Mouse (Mus musculus) kidney, adult 2 months (tissue): ENCODE data around the gene Ttc7b. TPM values are rescaled to one million over a fixed set of nuclear protein-coding genes. Genes with fewer than 3 reads are reported as not detected.

ENCODE experiments used
- DNase-seq: peaks from one replicate; pipeline ENCODE4 v3.0.0; 2021
- H3K27ac ChIP-seq: fragments of 200-500 bp; 2 replicates; pipeline ENCODE4 v1.5.1; 2012; ENCODE audit warnings: low read depth, low read length, control low read depth, inconsistent platforms; ENCODE audit not compliant: insufficient read depth
- H3K27me3 ChIP-seq: fragments of 200-500 bp; replicated peaks from 2 replicates; pipeline ENCODE4 v1.6.1; 2012; ENCODE audit warnings: mild to moderate bottlenecking, moderate library complexity, low read length, inconsistent platforms; ENCODE audit not compliant: control insufficient read depth, insufficient read depth
- H3K36me3 ChIP-seq: fragments of 200-500 bp; 2 replicates; pipeline ENCODE4 v1.6.1; 2012; ENCODE audit warnings: mild to moderate bottlenecking, moderate library complexity, low read length, inconsistent platforms; ENCODE audit not compliant: control insufficient read depth, insufficient read depth
- H3K4me1 ChIP-seq: fragments of 200-500 bp; 2 replicates; pipeline ENCODE4 v1.6.1; 2011; ENCODE audit warnings: low read length; ENCODE audit not compliant: control insufficient read depth, insufficient read depth
- H3K4me3 ChIP-seq: fragments of 200-500 bp; 2 replicates; pipeline ENCODE4 v1.5.1; 2011; ENCODE audit warnings: mild to moderate bottlenecking, low read depth, low read length, control low read depth; ENCODE audit not compliant: insufficient read depth
- CTCF ChIP-seq: fragments of 200-500 bp; conservative IDR thresholded peaks from 2 replicates; pipeline ENCODE4 v1.5.1; 2011; ENCODE audit warnings: low read depth, mild to moderate bottlenecking, control low read depth, low read length, moderate library complexity, mixed read lengths; ENCODE audit not compliant: insufficient read depth, insufficient read length
- POLR2A ChIP-seq: fragments of 200-500 bp; IDR thresholded peaks from one replicate; pipeline ENCODE4 v1.6.1; 2011; ENCODE audit warnings: low read depth, low read length, control low read depth
- WGBS: fragments of 180-500 bp; shearing (Covaris S2); methylation state at CpG from one replicate; pipeline ENCODE4 v1.1.7; 2018; 5-methylcytosine and 5-hydroxymethylcytosine counted together
- polyA plus RNA-seq: library from polyadenylated mRNA; depleted of rRNA; stranded (reverse); fragments of >200 nt; gene quantifications from 2 replicates; pipeline ENCODE4 v1.2.3, GENCODE M21; 2012

Ttc7b gene
- polyA plus RNA-seq, 1 experiment, result 42.1 TPM

- 80% methylated on average over 6 of the region's 6 CpGs for WGBS
- TF ChIP-seq CTCF (no peak), POLR2A (no peak)
Measured at GRCm38 (mm10) chr12:100543437-100544193, 23.0 kb upstream of the Ttc7b start.

GRCm38 (mm10) chr12:100542494-100542893, 21.9 kb upstream of the Ttc7b start:
- Histone ChIP-seq H3K4me1 (peaks cover 2% of the 10 kb centered on the region; the same call in 1 of the 2 replicates), H3K4me3 (no peak overlapping the region), H3K36me3 (no peaks in the 10 kb centered on the region), H3K27ac (no peak overlapping the region), H3K27me3 (no peaks in the 10 kb centered on the region)
- 92% methylated on average over 6 of the region's 6 CpGs for WGBS
- no peak for DNase-seq
- TF ChIP-seq CTCF (no peak), POLR2A (no peak)

More at GRCm38 (mm10) chr12:100543437-100544193, 23.0 kb upstream of the Ttc7b start:
- no peak overlapping the region for H3K27ac ChIP-seq
- no peak for DNase-seq
- H3K4me1 ChIP-seq, result peaks cover 2% of the 10 kb centered on the region; the same call in 1 of the 2 replicates
- no peaks in the 10 kb centered on the region for H3K27me3 ChIP-seq
- no peaks in the 10 kb centered on the region for H3K36me3 ChIP-seq
- H3K4me3 ChIP-seq, result no peak overlapping the region

GRCm38 (mm10) chr12:100542076-100542475, 21.4 kb upstream of the Ttc7b start:
- TF ChIP-seq POLR2A, result no peak
- Histone ChIP-seq H3K4me3 (no peak overlapping the region), H3K27ac (no peak overlapping the region), H3K27me3 (no peaks in the 10 kb centered on the region), H3K36me3 (no peaks in the 10 kb centered on the region), H3K4me1 (peaks cover 2% of the 10 kb centered on the region; the same call in 1 of the 2 replicates)
- WGBS, result 52% methylated on average over 3 of the region's 3 CpGs
- DNase-seq, result no peak

GRCm38 (mm10) chr12:100539158-100539714, 18.6 kb upstream of the Ttc7b start:
- Histone ChIP-seq H3K36me3 (no peaks in the 10 kb centered on the region), H3K27ac (peak overlapping the region; percentile 56; the same call in 1 of the 2 replicates), H3K4me3 (no peak overlapping the region), H3K27me3 (no peaks in the 10 kb centered on the region), H3K4me1 (peaks cover 2% of the 10 kb centered on the region; the same call in 1 of the 2 replicates)
- 18% methylated on average over 9 of the region's 9 CpGs for WGBS
- TF ChIP-seq CTCF (no peak), POLR2A (no peak)
- no peak for DNase-seq

- TF ChIP-seq CTCF (no peak), POLR2A (no peak)
- H3K36me3 ChIP-seq, result no peaks in the 10 kb centered on the region
- WGBS, result 31% methylated on average over 7 of the region's 7 CpGs
- DNase-seq, result peak; percentile 79
- H3K4me1 ChIP-seq, result peaks cover 2% of the 10 kb centered on the region; the same call in 1 of the 2 replicates
- H3K27ac ChIP-seq, result peak overlapping the region; percentile 56; the same call in 1 of the 2 replicates
- H3K27me3 ChIP-seq, result no peaks in the 10 kb centered on the region
- H3K4me3 ChIP-seq, result no peak overlapping the region
Measured at GRCm38 (mm10) chr12:100538445-100539157, 18.0 kb upstream of the Ttc7b start.

- no peaks in the 10 kb centered on the region for H3K36me3 ChIP-seq
- no peak for DNase-seq
- peaks cover 2% of the 10 kb centered on the region; the same call in 1 of the 2 replicates for H3K4me1 ChIP-seq
- TF ChIP-seq POLR2A, result no peak
- TF ChIP-seq CTCF, result no peak
- H3K27ac ChIP-seq, result no peak overlapping the region
- H3K27me3 ChIP-seq, result no peaks in the 10 kb centered on the region
- H3K4me3 ChIP-seq, result no peak overlapping the region
- 92% methylated on average over 11 of the region's 11 CpGs for WGBS
Measured at GRCm38 (mm10) chr12:100537091-100537490, 16.5 kb upstream of the Ttc7b start.

- Histone ChIP-seq H3K27me3 (no peaks in the 10 kb centered on the region), H3K36me3 (no peaks in the 10 kb centered on the region), H3K4me3 (no peak overlapping the region), H3K4me1 (peaks cover 2% of the 10 kb centered on the region; the same call in 1 of the 2 replicates), H3K27ac (no peak overlapping the region)
- DNase-seq, result no peak
- 93% methylated on average over 12 of the region's 12 CpGs for WGBS
- no peak for TF ChIP-seq POLR2A
- no peak for TF ChIP-seq CTCF
Measured at GRCm38 (mm10) chr12:100535028-100535427, 14.4 kb upstream of the Ttc7b start.
